Mouse (Mus musculus) lung, postnatal 36 days (tissue): ENCODE data around the gene Vpreb1.
"Not testable (repeated sequence)": the region's sequence is repeated elsewhere in the genome, so short reads cannot be mapped to it uniquely, and the experiment has no call there.

Experiments used
- DNase-seq: peaks from one replicate; pipeline ENCODE4 v3.0.0; 2022; ENCODE audit warnings: mixed read lengths

The Vpreb1 gene

GRCm38 (mm10) chr16:16870617-16871331 lies at the start of gene Vpreb1, which contains the start of gene Top3b:
TSS of gene Vpreb1 (minus strand) at chr16:16870843.
TSS of gene Top3b (plus strand) at chr16:16870736.
- peak; percentile 92 for DNase-seq

- no peak for DNase-seq
Observed at GRCm38 (mm10) chr16:16918441-16919117, 47.9 kb upstream of the Vpreb1 start.

GRCm38 (mm10) chr16:16913440-16913839 lies 42.8 kb upstream of the Vpreb1 start:
- no peak for DNase-seq

- peak; percentile 88 for DNase-seq
Observed at GRCm38 (mm10) chr16:16911641-16912597, 41.3 kb upstream of the Vpreb1 start.

- DNase-seq, result peak; percentile 95
Observed at GRCm38 (mm10) chr16:16907799-16908198, 37.2 kb upstream of the Vpreb1 start.

GRCm38 (mm10) chr16:16903188-16903587 lies 32.5 kb upstream of the Vpreb1 start:
- no peak for DNase-seq

- DNase-seq, result no peak
Observed at GRCm38 (mm10) chr16:16902329-16902728, 31.7 kb upstream of the Vpreb1 start.

GRCm38 (mm10) chr16:16897056-16897584 lies 26.5 kb upstream of the Vpreb1 start:
- no peak for DNase-seq

- DNase-seq, result peak; percentile 96
Observed at GRCm38 (mm10) chr16:16896382-16897055, 25.9 kb upstream of the Vpreb1 start, which contains the start of gene Ppm1f. TSS of gene Ppm1f (plus strand) at chr16:16896469.

GRCm38 (mm10) chr16:16896015-16896381 lies 25.4 kb upstream of the Vpreb1 start:
- DNase-seq, result no peak

- no peak for DNase-seq
Observed at GRCm38 (mm10) chr16:16892366-16892765, 21.7 kb upstream of the Vpreb1 start.

- DNase-seq, result no peak
Observed at GRCm38 (mm10) chr16:16888341-16888740, 17.7 kb upstream of the Vpreb1 start.

GRCm38 (mm10) chr16:16879025-16879424 lies 8.4 kb upstream of the Vpreb1 start:
- DNase-seq, result no peak

- DNase-seq, result no peak
Observed at GRCm38 (mm10) chr16:16870241-16870616, 414 bp downstream of the Vpreb1 start.

- peak; percentile 71 for DNase-seq
Observed at GRCm38 (mm10) chr16:16865696-16866561, 4.7 kb downstream of the Vpreb1 start.

- no peak for DNase-seq
Observed at GRCm38 (mm10) chr16:16865217-16865616, 5.4 kb downstream of the Vpreb1 start.

GRCm38 (mm10) chr16:16863978-16864377 lies 6.7 kb downstream of the Vpreb1 start, which contains the start of gene Igll1:
TSS of gene Igll1 (minus strand) at chr16:16863985.
- no peak for DNase-seq

- DNase-seq, result no peak
Observed at GRCm38 (mm10) chr16:16862288-16862687, 8.4 kb downstream of the Vpreb1 start.

GRCm38 (mm10) chr16:16856731-16857476 lies 13.7 kb downstream of the Vpreb1 start:
- no peak for DNase-seq

GRCm38 (mm10) chr16:16856054-16856453 lies 14.6 kb downstream of the Vpreb1 start:
- DNase-seq, result not testable (repeated sequence)
